Mouse (Mus musculus): ENCODE data around the gene Ldlr. TPM values are rescaled to one million over a fixed set of nuclear protein-coding genes. Genes with fewer than 3 reads are reported as not detected.

Ldlr gene
- polyA plus RNA-seq, 1 experiment from 2014 or later = 7.3 TPM

DNA sequence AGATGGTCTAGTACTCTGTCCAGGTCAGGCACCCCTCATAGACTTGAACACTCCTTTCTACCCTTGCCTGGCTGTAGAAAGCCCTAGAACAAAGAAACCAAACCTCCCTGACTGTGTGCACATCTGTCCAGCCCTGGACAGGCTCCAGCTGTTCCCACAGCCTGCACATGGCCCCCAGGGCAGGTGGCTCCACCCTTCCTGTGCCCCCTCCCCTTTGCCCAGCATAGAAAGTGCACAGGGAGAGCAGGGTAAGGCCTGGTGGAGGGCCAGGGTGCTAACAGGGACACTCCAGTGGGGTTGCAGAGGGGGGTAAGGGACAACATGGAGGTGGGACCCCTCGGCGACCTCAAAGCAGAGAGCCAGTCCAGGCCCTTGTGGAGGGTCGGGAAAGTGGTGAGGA is 73.0 kb downstream of the Ldlr start:
- peaks cover 6% of the 10 kb centered on the region; the same call in 1 of the 2 replicates for H3K4me1 ChIP-seq (ENCODE audit: control insufficient read depth, insufficient read depth, low read length)
- H3K9me3 ChIP-seq (ENCODE audit: control insufficient read depth, low read length) = no peaks in the 10 kb centered on the region
- H3K36me3 ChIP-seq (ENCODE audit: control insufficient read depth, insufficient read depth, low read length) = no peaks in the 10 kb centered on the region
- H3K27ac ChIP-seq (ENCODE audit: low read depth, low read length) = no peak overlapping the region
- WGBS = 69% methylated on average over 3 of the region's 3 CpGs
- H3K4me3 ChIP-seq (ENCODE audit: low read depth, low read length) = no peak overlapping the region
- ATAC-seq (ENCODE audit: low read depth) = no peak
- 0 out of 2 replicates have a peak, but pooled peaks cover 4% of the 10 kb centered on the region for H3K27me3 ChIP-seq (ENCODE audit: control insufficient read depth, insufficient read depth, low read length)
- H3K4me2 ChIP-seq (ENCODE audit: low read depth, low read length) = no peak overlapping the region
- no peak overlapping the region for H3K9ac ChIP-seq (replicated peaks; ENCODE audit: low read depth, low read length)

DNA sequence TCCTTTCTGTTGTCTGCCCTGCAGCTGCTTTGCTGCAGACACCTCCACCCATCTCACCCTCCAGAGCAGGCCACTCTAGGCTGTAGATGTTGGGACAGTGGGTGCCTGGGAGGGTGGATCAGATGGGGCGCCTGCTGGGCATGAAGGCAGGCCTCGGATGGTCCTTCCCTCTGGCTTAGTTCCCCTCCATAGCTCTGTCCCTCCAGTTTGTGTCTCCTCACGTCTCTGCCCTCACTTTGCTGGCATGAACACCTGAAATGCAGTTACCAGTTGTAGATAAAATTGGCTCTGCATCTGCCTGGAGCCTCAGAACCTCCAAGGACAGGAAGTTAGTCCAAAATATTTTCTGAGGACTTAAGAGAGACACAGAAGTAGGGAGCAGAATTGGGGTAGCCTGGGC is 73.6 kb downstream of the Ldlr start:
- Histone ChIP-seq H3K4me1 (ENCODE audit: control insufficient read depth, insufficient read depth, low read length) (peaks cover 6% of the 10 kb centered on the region; the same call in 1 of the 2 replicates), H3K9ac (replicated peaks; ENCODE audit: low read depth, low read length) (no peak overlapping the region), H3K9me3 (ENCODE audit: control insufficient read depth, low read length) (no peaks in the 10 kb centered on the region), H3K27me3 (ENCODE audit: control insufficient read depth, insufficient read depth, low read length) (0 out of 2 replicates have a peak, but pooled peaks cover 4% of the 10 kb centered on the region), H3K36me3 (ENCODE audit: control insufficient read depth, insufficient read depth, low read length) (no peaks in the 10 kb centered on the region), H3K4me3 (ENCODE audit: low read depth, low read length) (no peak overlapping the region), H3K4me2 (ENCODE audit: low read depth, low read length) (peak overlapping the region; percentile 2; the same call in 1 of the 2 replicates), H3K27ac (ENCODE audit: low read depth, low read length) (no peak overlapping the region)
- WGBS = 67% methylated on average over 3 of the region's 3 CpGs
- ATAC-seq (ENCODE audit: low read depth) = no peak

DNA sequence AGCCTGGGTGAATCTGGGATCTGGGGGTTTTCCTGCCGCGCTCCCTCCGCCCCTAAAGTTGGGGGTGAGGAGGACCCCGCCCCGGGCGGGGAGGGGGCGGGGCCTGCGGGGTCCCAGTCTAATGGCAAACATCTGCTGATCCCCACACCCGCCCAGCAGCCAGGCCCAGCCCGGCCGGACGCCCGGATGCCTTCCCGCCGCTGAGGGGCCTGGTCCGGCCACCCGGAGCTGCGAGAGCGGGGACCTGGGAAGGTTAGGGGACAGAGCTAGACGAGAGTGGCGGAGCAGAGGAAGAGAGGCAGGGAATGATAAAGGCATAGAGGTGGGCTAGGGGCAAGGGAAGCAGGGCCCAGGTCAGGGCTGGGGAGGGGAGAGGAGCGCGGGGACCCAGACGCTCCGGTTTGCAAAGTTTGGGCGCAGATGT is 74.7 kb downstream of the Ldlr start:
- Histone ChIP-seq H3K4me1 (ENCODE audit: control insufficient read depth, insufficient read depth, low read length) (0 out of 2 replicates have a peak, but pooled peaks cover 4% of the 10 kb centered on the region), H3K9ac (replicated peaks; ENCODE audit: low read depth, low read length) (peak overlapping the region; percentile 48), H3K4me3 (ENCODE audit: low read depth, low read length) (peak overlapping the region; percentile 57), H3K27ac (ENCODE audit: low read depth, low read length) (peak overlapping the region; percentile 62; the same call in 1 of the 2 replicates), H3K4me2 (ENCODE audit: low read depth, low read length) (peak overlapping the region; percentile 76), H3K9me3 (ENCODE audit: control insufficient read depth, low read length) (no peaks in the 10 kb centered on the region), H3K27me3 (ENCODE audit: control insufficient read depth, insufficient read depth, low read length) (0 out of 2 replicates have a peak, but pooled peaks cover 4% of the 10 kb centered on the region), H3K36me3 (ENCODE audit: control insufficient read depth, insufficient read depth, low read length) (no peaks in the 10 kb centered on the region)
- 1% methylated on average over 26 of the region's 26 CpGs for WGBS
- ATAC-seq (ENCODE audit: low read depth) = no peak; the same call in 1 of the 2 replicates

DNA sequence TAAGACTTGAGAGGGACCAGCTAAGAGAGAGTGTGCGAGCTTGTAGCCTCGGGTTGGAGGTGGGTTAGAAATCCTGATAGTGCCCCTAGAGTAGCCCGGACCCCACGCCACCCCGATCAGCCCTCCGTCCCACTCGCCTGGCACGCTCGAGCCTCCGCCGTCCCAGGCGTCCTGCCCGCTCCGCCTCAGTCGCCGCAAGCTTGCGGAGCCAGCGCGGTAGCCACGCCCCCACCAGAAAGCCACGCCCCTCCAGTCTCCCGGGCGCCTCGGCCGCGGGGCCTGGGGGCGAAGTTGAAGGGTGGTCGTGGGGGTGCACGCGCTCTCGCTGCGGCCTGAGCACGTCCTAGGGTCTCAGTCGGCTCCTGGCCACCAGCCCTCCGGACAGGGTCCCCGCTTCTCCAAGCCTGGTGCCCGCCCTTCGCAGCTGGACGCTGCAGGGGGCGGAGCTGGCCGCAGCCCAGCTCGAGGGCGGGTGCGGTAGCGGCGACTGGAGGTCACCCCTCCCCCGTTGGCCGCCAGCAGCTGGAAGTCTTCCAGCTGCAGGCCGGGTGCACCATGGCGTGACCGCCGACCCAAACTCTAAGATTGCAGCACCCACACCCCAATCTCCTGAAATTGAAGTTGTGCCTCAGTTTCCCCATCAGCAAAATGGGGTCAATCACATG is 75.2 kb downstream of the Ldlr start, which contains the start of gene Kank2:
Gene Kank2 (minus strand): TSS at position 400 of the 665 bp plus-strand sequence.
- peak within 1 kb of the TSS; percentile 76 for H3K4me2 ChIP-seq (ENCODE audit: low read depth, low read length)
- WGBS = under 1% methylated on average over 51 of the region's 52 CpGs
- ATAC-seq (ENCODE audit: low read depth) = peak; percentile 86
- 0 out of 2 replicates have a peak, but pooled peaks cover 4% of the 10 kb centered on the region for H3K27me3 ChIP-seq (ENCODE audit: control insufficient read depth, insufficient read depth, low read length)
- H3K36me3 ChIP-seq (ENCODE audit: control insufficient read depth, insufficient read depth, low read length) = no peaks in the 10 kb centered on the region
- H3K27ac ChIP-seq (ENCODE audit: low read depth, low read length) = peak within 1 kb of the TSS; percentile 62; the same call in 1 of the 2 replicates
- H3K4me1 ChIP-seq (ENCODE audit: control insufficient read depth, insufficient read depth, low read length) = 0 out of 2 replicates have a peak, but pooled peaks cover 4% of the 10 kb centered on the region
- H3K4me3 ChIP-seq (ENCODE audit: low read depth, low read length) = peak within 1 kb of the TSS; percentile 57
- no peaks in the 10 kb centered on the region for H3K9me3 ChIP-seq (ENCODE audit: control insufficient read depth, low read length)
- peak within 1 kb of the TSS; percentile 48 for H3K9ac ChIP-seq (replicated peaks; ENCODE audit: low read depth, low read length)

DNA sequence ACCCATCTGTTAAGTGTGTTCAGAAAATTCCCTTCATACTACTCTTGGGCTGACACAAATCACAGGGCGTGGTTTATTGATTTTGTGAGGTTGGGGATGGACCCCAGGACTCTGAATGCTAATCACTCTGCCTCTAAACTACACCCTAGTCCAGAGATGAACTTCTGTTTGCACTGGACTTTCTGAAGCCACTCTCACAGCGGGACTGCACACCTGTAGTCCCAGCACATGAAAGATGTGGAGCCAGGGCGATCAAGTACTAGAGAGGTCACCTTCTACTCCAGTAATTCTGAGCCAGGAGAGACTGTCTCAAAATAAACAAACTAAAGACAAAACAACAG is 75.7 kb downstream of the Ldlr start:
- WGBS = 54% methylated on average over 3 of the region's 3 CpGs
- Histone ChIP-seq H3K27ac (ENCODE audit: low read depth, low read length) (no peak overlapping the region), H3K36me3 (ENCODE audit: control insufficient read depth, insufficient read depth, low read length) (no peaks in the 10 kb centered on the region), H3K9me3 (ENCODE audit: control insufficient read depth, low read length) (no peaks in the 10 kb centered on the region), H3K4me2 (ENCODE audit: low read depth, low read length) (peak overlapping the region; percentile 76), H3K4me3 (ENCODE audit: low read depth, low read length) (peak overlapping the region; percentile 57), H3K4me1 (ENCODE audit: control insufficient read depth, insufficient read depth, low read length) (0 out of 2 replicates have a peak, but pooled peaks cover 4% of the 10 kb centered on the region), H3K9ac (replicated peaks; ENCODE audit: low read depth, low read length) (no peak overlapping the region), H3K27me3 (ENCODE audit: control insufficient read depth, insufficient read depth, low read length) (0 out of 2 replicates have a peak, but pooled peaks cover 4% of the 10 kb centered on the region)
- no peak for ATAC-seq (ENCODE audit: low read depth)

Other genes with a start within 250 kb of the Ldlr start
- gene Tmed1, start 213.2 kb upstream of the Ldlr start, polyA plus RNA-seq (2014; fragmentation: Nextera tagmentation; extraction: Ambion mirVana) = 42.2 and 45.7 TPM in 2 replicates
- gene AB124611, start 197.3 kb upstream of the Ldlr start, polyA plus RNA-seq (2014; fragmentation: Nextera tagmentation; extraction: Ambion mirVana) = 2.5 and 3.0 TPM in 2 replicates
- gene Carm1, start 176.6 kb upstream of the Ldlr start, polyA plus RNA-seq (2014; fragmentation: Nextera tagmentation; extraction: Ambion mirVana) = 30.1 and 36.4 TPM in 2 replicates
- 73.0 and 77.5 TPM in 2 replicates for gene Timm29, start 130.8 kb upstream of the Ldlr start, polyA plus RNA-seq (2014; fragmentation: Nextera tagmentation; extraction: Ambion mirVana)
- 20.3 and 21.8 TPM in 2 replicates for gene Yipf2, start 130.7 kb upstream of the Ldlr start, polyA plus RNA-seq (2014; fragmentation: Nextera tagmentation; extraction: Ambion mirVana)
- 138 and 152 TPM in 2 replicates for gene Smarca4, start 107.3 kb upstream of the Ldlr start, polyA plus RNA-seq (2014; fragmentation: Nextera tagmentation; extraction: Ambion mirVana)
- gene Spc24, start 36.8 kb downstream of the Ldlr start, polyA plus RNA-seq (2014; fragmentation: Nextera tagmentation; extraction: Ambion mirVana) = 11.2 and 12.5 TPM in 2 replicates
- 1.3 and 2.4 TPM in 2 replicates for gene Kank2, start 75.3 kb downstream of the Ldlr start, polyA plus RNA-seq (2014; fragmentation: Nextera tagmentation; extraction: Ambion mirVana)
- 0.24 and 0.53 TPM in 2 replicates for gene Angptl8, start 112.0 kb downstream of the Ldlr start, polyA plus RNA-seq (2014; fragmentation: Nextera tagmentation; extraction: Ambion mirVana)
- gene Dock6, start 129.2 kb downstream of the Ldlr start, polyA plus RNA-seq (2014; fragmentation: Nextera tagmentation; extraction: Ambion mirVana) = 8.2 and 13.8 TPM in 2 replicates
- 12.0 and 21.4 TPM in 2 replicates for gene Rab3d, start 194.7 kb downstream of the Ldlr start, polyA plus RNA-seq (2014; fragmentation: Nextera tagmentation; extraction: Ambion mirVana)
- 7.0 and 8.1 TPM in 2 replicates for gene Ccdc159, start 204.0 kb downstream of the Ldlr start, polyA plus RNA-seq (2014; fragmentation: Nextera tagmentation; extraction: Ambion mirVana)
- 48.6 and 49.6 TPM in 2 replicates for gene Tmem205, start 204.1 kb downstream of the Ldlr start, polyA plus RNA-seq (2014; fragmentation: Nextera tagmentation; extraction: Ambion mirVana)
- 83.5 and 89.6 TPM in 2 replicates for gene Plppr2, start 213.6 kb downstream of the Ldlr start, polyA plus RNA-seq (2014; fragmentation: Nextera tagmentation; extraction: Ambion mirVana)
- 10.1 and 21.3 TPM in 2 replicates for gene Swsap1, start 232.3 kb downstream of the Ldlr start, polyA plus RNA-seq (2014; fragmentation: Nextera tagmentation; extraction: Ambion mirVana)
- 0.67 and 2.0 TPM in 2 replicates for gene Epor, start 240.0 kb downstream of the Ldlr start, polyA plus RNA-seq (2014; fragmentation: Nextera tagmentation; extraction: Ambion mirVana)

Measured in neural tube, embryonic 14.5 days (tissue).